Mouse (Mus musculus): ENCODE data around the gene Card9. TPM values are rescaled to one million over a fixed set of nuclear protein-coding genes. Genes with fewer than 3 reads are reported as not detected.

The Card9 gene
- polyA plus RNA-seq, 2 experiments: 2.3 to 6.8 TPM

- Histone ChIP-seq H3K27ac (no peak overlapping the region), H3K36me3 (replicated peaks; ENCODE audit: control insufficient read depth, insufficient read depth, low read depth) (no peaks in the 10 kb centered on the region), H3K9ac (replicated peaks) (no peak overlapping the region), H3K4me3 (ENCODE audit: insufficient read depth in 1 of 2, low read depth in 2 of 2, low read length in 2 of 2) (no peak overlapping the region), H3K4me2 (ENCODE audit: low read depth) (no peak overlapping the region), H3K9me3 (ENCODE audit: control insufficient read depth, low read length) (no peaks in the 10 kb centered on the region), H3K27me3 (ENCODE audit: control insufficient read depth, insufficient read depth, low read length) (no peaks in the 10 kb centered on the region), H3K4me1 (replicated peaks; ENCODE audit: control insufficient read depth in 2 of 2, insufficient read depth in 2 of 2, low read length in 1 of 2) (no peaks in the 10 kb centered on the region)
- TF ChIP-seq CTCF (IDR thresholded peaks at IDR 0.05; ENCODE audit: low read depth) (no peak), EP300 (IDR thresholded peaks at IDR 0.05; ENCODE audit: low read depth) (no peak)
- WGBS (ENCODE audit: insufficient replicate concordance): 51% methylated on average over 3 of the region's 3 CpGs
- no peak for ATAC-seq (ENCODE audit: insufficient read depth)
- DNase-seq (ENCODE audit: low read depth in 3 of 3, low spot score in 3 of 3): no peak
These were observed 54.0 kb downstream of the Card9 start for GRCm38 (mm10) chr2:26306702-26307101.

- 47% methylated on average over 2 of the region's 2 CpGs for WGBS (ENCODE audit: insufficient replicate concordance)
- no peak overlapping the region for H3K4me3 ChIP-seq (ENCODE audit: insufficient read depth in 1 of 2, low read depth in 2 of 2, low read length in 2 of 2)
These were observed 55.2 kb downstream of the Card9 start for GRCm38 (mm10) chr2:26305555-26305954.

GRCm38 (mm10) chr2:26304711-26305110 is 56.0 kb downstream of the Card9 start:
- no peak overlapping the region for H3K27ac ChIP-seq
- DNase-seq (ENCODE audit: low read depth in 3 of 3, low spot score in 3 of 3): no peak
- no peak overlapping the region for H3K4me2 ChIP-seq (ENCODE audit: low read depth)
- H3K9ac ChIP-seq (replicated peaks): no peak overlapping the region
- no peak for ATAC-seq (ENCODE audit: insufficient read depth)
- WGBS (ENCODE audit: insufficient replicate concordance): 24% methylated on average over 1 of the region's 1 CpGs
- no peaks in the 10 kb centered on the region for H3K27me3 ChIP-seq (ENCODE audit: control insufficient read depth, insufficient read depth, low read length)
- H3K36me3 ChIP-seq (replicated peaks; ENCODE audit: control insufficient read depth, insufficient read depth, low read depth): no peaks in the 10 kb centered on the region
- H3K4me1 ChIP-seq (replicated peaks; ENCODE audit: control insufficient read depth in 2 of 2, insufficient read depth in 2 of 2, low read length in 1 of 2): no peaks in the 10 kb centered on the region
- H3K4me3 ChIP-seq (ENCODE audit: insufficient read depth in 1 of 2, low read depth in 2 of 2, low read length in 2 of 2): no peak overlapping the region
- TF ChIP-seq EP300 (IDR thresholded peaks at IDR 0.05; ENCODE audit: low read depth): no peak
- no peak for TF ChIP-seq CTCF (IDR thresholded peaks at IDR 0.05; ENCODE audit: low read depth)
- no peaks in the 10 kb centered on the region for H3K9me3 ChIP-seq (ENCODE audit: control insufficient read depth, low read length)

More at GRCm38 (mm10) chr2:26305555-26305954, 55.2 kb downstream of the Card9 start:
- no peaks in the 10 kb centered on the region for H3K27me3 ChIP-seq (ENCODE audit: control insufficient read depth, insufficient read depth, low read length)
- no peak overlapping the region for H3K9ac ChIP-seq (replicated peaks)
- no peak overlapping the region for H3K4me2 ChIP-seq (ENCODE audit: low read depth)
- no peak overlapping the region for H3K27ac ChIP-seq
- no peaks in the 10 kb centered on the region for H3K36me3 ChIP-seq (replicated peaks; ENCODE audit: control insufficient read depth, insufficient read depth, low read depth)
- no peak for ATAC-seq (ENCODE audit: insufficient read depth)
- no peak for TF ChIP-seq EP300 (IDR thresholded peaks at IDR 0.05; ENCODE audit: low read depth)
- no peak for TF ChIP-seq CTCF (IDR thresholded peaks at IDR 0.05; ENCODE audit: low read depth)
- H3K9me3 ChIP-seq (ENCODE audit: control insufficient read depth, low read length): no peaks in the 10 kb centered on the region
- DNase-seq (ENCODE audit: low read depth in 3 of 3, low spot score in 3 of 3): no peak
- H3K4me1 ChIP-seq (replicated peaks; ENCODE audit: control insufficient read depth in 2 of 2, insufficient read depth in 2 of 2, low read length in 1 of 2): no peaks in the 10 kb centered on the region

Other genes with a start within 250 kb of the Card9 start
- gene Nacc2, start 237.7 kb downstream of the Card9 start, polyA plus RNA-seq (2012; rRNA removed): 1.4 TPM in 2 replicates
- 2.4 and 3.1 TPM in 2 replicates for gene Nacc2, start 237.7 kb downstream of the Card9 start, polyA plus RNA-seq (2014; fragmentation: Nextera tagmentation; extraction: Ambion mirVana)
- 0.02 TPM in 1 of 2 replicates, not detected in the other for gene Lhx3, start 152.6 kb downstream of the Card9 start, polyA plus RNA-seq (2012; rRNA removed)
- gene Lhx3, start 152.6 kb downstream of the Card9 start, polyA plus RNA-seq (2014; fragmentation: Nextera tagmentation; extraction: Ambion mirVana): not detected in 2 replicates
- 4.5 and 4.7 TPM in 2 replicates for gene Qsox2, start 123.4 kb downstream of the Card9 start, polyA plus RNA-seq (2012; rRNA removed)
- 3.8 and 4.3 TPM in 2 replicates for gene Qsox2, start 123.4 kb downstream of the Card9 start, polyA plus RNA-seq (2014; fragmentation: Nextera tagmentation; extraction: Ambion mirVana)
- 0.05 and 0.06 TPM in 2 replicates for gene Ccdc187, start 66.4 kb downstream of the Card9 start, polyA plus RNA-seq (2012; rRNA removed)
- gene Ccdc187, start 66.4 kb downstream of the Card9 start, polyA plus RNA-seq (2014; fragmentation: Nextera tagmentation; extraction: Ambion mirVana): 0.06 TPM in 1 of 2 replicates, not detected in the other
- 2.3 and 2.4 TPM in 2 replicates for gene Gpsm1, start 45.4 kb downstream of the Card9 start, polyA plus RNA-seq (2012; rRNA removed)
- 1.1 and 1.6 TPM in 2 replicates for gene Gpsm1, start 45.4 kb downstream of the Card9 start, polyA plus RNA-seq (2014; fragmentation: Nextera tagmentation; extraction: Ambion mirVana)
- 7.6 and 7.8 TPM in 2 replicates for gene Dnlz, start 8.8 kb downstream of the Card9 start, polyA plus RNA-seq (2012; rRNA removed)
- gene Dnlz, start 8.8 kb downstream of the Card9 start, polyA plus RNA-seq (2014; fragmentation: Nextera tagmentation; extraction: Ambion mirVana): 7.0 and 8.4 TPM in 2 replicates
- gene Snapc4, start 19.7 kb upstream of the Card9 start, polyA plus RNA-seq (2012; rRNA removed): 10.7 and 11.0 TPM in 2 replicates
- gene Snapc4, start 19.7 kb upstream of the Card9 start, polyA plus RNA-seq (2014; fragmentation: Nextera tagmentation; extraction: Ambion mirVana): 6.3 and 6.6 TPM in 2 replicates
- gene Entr1, start 28.4 kb upstream of the Card9 start, polyA plus RNA-seq (2012; rRNA removed): 26.3 and 35.3 TPM in 2 replicates
- gene Entr1, start 28.4 kb upstream of the Card9 start, polyA plus RNA-seq (2014; fragmentation: Nextera tagmentation; extraction: Ambion mirVana): 36.0 and 41.6 TPM in 2 replicates
- 32.5 and 41.8 TPM in 2 replicates for gene Pmpca, start 28.4 kb upstream of the Card9 start, polyA plus RNA-seq (2012; rRNA removed)
- 45.5 and 50.1 TPM in 2 replicates for gene Pmpca, start 28.4 kb upstream of the Card9 start, polyA plus RNA-seq (2014; fragmentation: Nextera tagmentation; extraction: Ambion mirVana)
- gene Inpp5e, start 48.3 kb upstream of the Card9 start, polyA plus RNA-seq (2012; rRNA removed): 6.9 and 9.1 TPM in 2 replicates
- 4.1 and 5.4 TPM in 2 replicates for gene Inpp5e, start 48.3 kb upstream of the Card9 start, polyA plus RNA-seq (2014; fragmentation: Nextera tagmentation; extraction: Ambion mirVana)
- gene Sec16a, start 84.3 kb upstream of the Card9 start, polyA plus RNA-seq (2012; rRNA removed): 9.4 and 10.5 TPM in 2 replicates
- 9.3 and 10.7 TPM in 2 replicates for gene Sec16a, start 84.3 kb upstream of the Card9 start, polyA plus RNA-seq (2014; fragmentation: Nextera tagmentation; extraction: Ambion mirVana)
- gene Notch1, start 155.7 kb upstream of the Card9 start, polyA plus RNA-seq (2012; rRNA removed): 1.7 and 1.8 TPM in 2 replicates
- gene Notch1, start 155.7 kb upstream of the Card9 start, polyA plus RNA-seq (2014; fragmentation: Nextera tagmentation; extraction: Ambion mirVana): 2.1 and 2.3 TPM in 2 replicates
- gene Egfl7, start 219.1 kb upstream of the Card9 start, polyA plus RNA-seq (2012; rRNA removed): 61.7 and 68.0 TPM in 2 replicates
- 46.8 and 47.6 TPM in 2 replicates for gene Egfl7, start 219.1 kb upstream of the Card9 start, polyA plus RNA-seq (2014; fragmentation: Nextera tagmentation; extraction: Ambion mirVana)
- gene Gm20532, start 225.7 kb upstream of the Card9 start, polyA plus RNA-seq (2012; rRNA removed): not detected in 2 replicates
- gene Gm20532, start 225.7 kb upstream of the Card9 start, polyA plus RNA-seq (2014; fragmentation: Nextera tagmentation; extraction: Ambion mirVana): not detected in 2 replicates
- gene Agpat2, start 243.5 kb upstream of the Card9 start, polyA plus RNA-seq (2012; rRNA removed): 27.2 and 29.8 TPM in 2 replicates
- gene Agpat2, start 243.5 kb upstream of the Card9 start, polyA plus RNA-seq (2014; fragmentation: Nextera tagmentation; extraction: Ambion mirVana): 31.4 and 32.8 TPM in 2 replicates

All from liver, embryonic 14.5 days (tissue).